Mouse (Mus musculus): ENCODE measurements at regions not wholly inside any gene's neighbourhood (a gene's known extent, or its start where the extent isn't known, plus 50 kb on each side); places are given as distances from the start of the nearest gene placed in this dataset.

DNA sequence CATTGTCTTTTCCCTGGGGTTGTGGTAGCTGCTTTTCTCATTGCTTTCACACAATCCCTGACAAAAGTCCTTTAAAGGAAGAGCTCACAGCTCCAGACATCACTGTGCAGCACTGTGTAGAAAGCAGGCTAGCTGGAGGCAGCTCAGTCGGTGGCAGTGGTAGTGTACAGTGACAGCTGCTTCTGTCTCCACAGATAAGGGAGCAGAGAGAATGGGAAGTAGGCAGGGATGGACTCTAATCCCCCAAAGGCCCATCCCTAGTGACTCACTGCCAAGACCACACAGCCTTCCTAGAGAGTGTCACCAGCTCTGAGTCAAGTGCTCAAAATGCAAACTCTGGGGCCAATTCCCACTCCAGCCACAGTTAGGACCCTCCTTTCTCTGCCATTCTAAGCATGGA lies 531.7 kb upstream of the Adamts9 start:
- no peak for ATAC-seq (replicated peaks; ENCODE audit: insufficient number of reproducible peaks, low FRiP score, low TSS enrichment, low read depth)
- no peak for DNase-seq (ENCODE audit: low spot score)
- H3K27ac ChIP-seq (replicated peaks; ENCODE audit: low read depth, low read length), result no peak overlapping the region
- no peaks in the 10 kb centered on the region for H3K36me3 ChIP-seq (replicated peaks; ENCODE audit: control insufficient read depth, insufficient read depth, low read depth, low read length)
- H3K4me2 ChIP-seq (ENCODE audit: low read depth, low read length), result no peak overlapping the region
- no peaks in the 10 kb centered on the region for H3K4me1 ChIP-seq (ENCODE audit: control insufficient read depth, insufficient read depth, low read length)
- no peak overlapping the region for H3K4me3 ChIP-seq (ENCODE audit: low read depth, low read length)
- WGBS, result 45% methylated on average over 1 of the region's 1 CpGs
- no peaks in the 10 kb centered on the region for H3K9me3 ChIP-seq (replicated peaks; ENCODE audit: control insufficient read depth, low read length)
- H3K27me3 ChIP-seq (ENCODE audit: control insufficient read depth, insufficient read depth, low read length), result no peaks in the 10 kb centered on the region
- H3K9ac ChIP-seq (replicated peaks; ENCODE audit: low read length), result no peak overlapping the region

- Histone ChIP-seq H3K27me3 (ENCODE audit: control insufficient read depth, insufficient read depth, low read length) (no peaks in the 10 kb centered on the region), H3K36me3 (replicated peaks; ENCODE audit: control insufficient read depth, insufficient read depth, low read depth, low read length) (no peaks in the 10 kb centered on the region), H3K27ac (replicated peaks; ENCODE audit: low read depth, low read length) (no peak overlapping the region), H3K9me3 (replicated peaks; ENCODE audit: control insufficient read depth, low read length) (no peaks in the 10 kb centered on the region), H3K9ac (replicated peaks; ENCODE audit: low read length) (no peak overlapping the region), H3K4me2 (ENCODE audit: low read depth, low read length) (no peak overlapping the region), H3K4me1 (ENCODE audit: control insufficient read depth, insufficient read depth, low read length) (no peaks in the 10 kb centered on the region), H3K4me3 (ENCODE audit: low read depth, low read length) (no peak overlapping the region)
- 91% methylated on average over 5 of the region's 5 CpGs for WGBS
- DNase-seq (ENCODE audit: low spot score) (no peak), ATAC-seq (replicated peaks; ENCODE audit: insufficient number of reproducible peaks, low FRiP score, low TSS enrichment, low read depth) (no peak)
Measured at GRCm38 (mm10) chr6:93467867-93468266, 524.6 kb upstream of the Adamts9 start.

- no peaks in the 10 kb centered on the region for H3K36me3 ChIP-seq (replicated peaks; ENCODE audit: control insufficient read depth, insufficient read depth, low read depth, low read length)
- H3K9ac ChIP-seq (replicated peaks; ENCODE audit: low read length), result no peak overlapping the region
- H3K9me3 ChIP-seq (replicated peaks; ENCODE audit: control insufficient read depth, low read length), result no peaks in the 10 kb centered on the region
- 88% methylated on average over 4 of the region's 4 CpGs for WGBS
- no peak overlapping the region for H3K27ac ChIP-seq (replicated peaks; ENCODE audit: low read depth, low read length)
- H3K4me2 ChIP-seq (ENCODE audit: low read depth, low read length), result no peak overlapping the region
- no peak overlapping the region for H3K4me3 ChIP-seq (ENCODE audit: low read depth, low read length)
- DNase-seq (ENCODE audit: low spot score), result no peak
- ATAC-seq (replicated peaks; ENCODE audit: insufficient number of reproducible peaks, low FRiP score, low TSS enrichment, low read depth), result no peak
- H3K27me3 ChIP-seq (ENCODE audit: control insufficient read depth, insufficient read depth, low read length), result no peaks in the 10 kb centered on the region
- no peaks in the 10 kb centered on the region for H3K4me1 ChIP-seq (ENCODE audit: control insufficient read depth, insufficient read depth, low read length)
Measured at GRCm38 (mm10) chr6:93462861-93463260, 519.6 kb upstream of the Adamts9 start.

DNA sequence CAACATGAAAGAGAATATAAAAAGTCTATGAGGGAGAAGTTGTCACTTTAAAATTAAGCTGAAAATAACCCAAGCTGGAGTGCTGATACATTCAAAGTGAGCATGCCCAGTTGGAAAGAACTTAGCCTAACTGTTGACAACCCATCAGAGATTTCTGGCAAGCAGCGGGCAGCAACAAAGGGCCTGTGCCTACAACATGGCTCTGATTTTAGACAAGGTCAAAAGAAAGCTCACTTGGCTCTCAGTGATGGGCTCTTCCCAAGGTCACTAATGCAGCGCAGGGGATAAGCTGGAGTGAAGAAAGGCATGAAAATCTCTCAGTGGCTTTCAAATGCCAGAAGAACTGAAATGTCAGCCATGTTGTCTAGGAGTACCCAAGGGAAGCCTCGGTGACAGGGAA lies 518.1 kb upstream of the Adamts9 start:
- H3K4me3 ChIP-seq (ENCODE audit: low read depth, low read length), result no peak overlapping the region
- no peaks in the 10 kb centered on the region for H3K9me3 ChIP-seq (replicated peaks; ENCODE audit: control insufficient read depth, low read length)
- no peak overlapping the region for H3K9ac ChIP-seq (replicated peaks; ENCODE audit: low read length)
- H3K27me3 ChIP-seq (ENCODE audit: control insufficient read depth, insufficient read depth, low read length), result no peaks in the 10 kb centered on the region
- DNase-seq (ENCODE audit: low spot score), result no peak
- WGBS, result 79% methylated on average over 3 of the region's 3 CpGs
- ATAC-seq (replicated peaks; ENCODE audit: insufficient number of reproducible peaks, low FRiP score, low TSS enrichment, low read depth), result no peak
- no peaks in the 10 kb centered on the region for H3K36me3 ChIP-seq (replicated peaks; ENCODE audit: control insufficient read depth, insufficient read depth, low read depth, low read length)
- no peak overlapping the region for H3K27ac ChIP-seq (replicated peaks; ENCODE audit: low read depth, low read length)
- H3K4me2 ChIP-seq (ENCODE audit: low read depth, low read length), result no peak overlapping the region
- no peaks in the 10 kb centered on the region for H3K4me1 ChIP-seq (ENCODE audit: control insufficient read depth, insufficient read depth, low read length)

- no peak for ATAC-seq (replicated peaks; ENCODE audit: insufficient number of reproducible peaks, low FRiP score, low TSS enrichment, low read depth)
- Histone ChIP-seq H3K4me3 (ENCODE audit: low read depth, low read length) (no peak overlapping the region), H3K9ac (replicated peaks; ENCODE audit: low read length) (no peak overlapping the region), H3K27ac (replicated peaks; ENCODE audit: low read depth, low read length) (no peak overlapping the region), H3K36me3 (replicated peaks; ENCODE audit: control insufficient read depth, insufficient read depth, low read depth, low read length) (no peaks in the 10 kb centered on the region), H3K9me3 (replicated peaks; ENCODE audit: control insufficient read depth, low read length) (no peaks in the 10 kb centered on the region), H3K4me1 (ENCODE audit: control insufficient read depth, insufficient read depth, low read length) (no peaks in the 10 kb centered on the region), H3K4me2 (ENCODE audit: low read depth, low read length) (no peak overlapping the region), H3K27me3 (ENCODE audit: control insufficient read depth, insufficient read depth, low read length) (no peaks in the 10 kb centered on the region)
- peak; percentile 35 for DNase-seq (ENCODE audit: low spot score)
- WGBS, result 37% methylated on average over 4 of the region's 4 CpGs
Measured at GRCm38 (mm10) chr6:93457613-93458012, 514.3 kb upstream of the Adamts9 start.

DNA sequence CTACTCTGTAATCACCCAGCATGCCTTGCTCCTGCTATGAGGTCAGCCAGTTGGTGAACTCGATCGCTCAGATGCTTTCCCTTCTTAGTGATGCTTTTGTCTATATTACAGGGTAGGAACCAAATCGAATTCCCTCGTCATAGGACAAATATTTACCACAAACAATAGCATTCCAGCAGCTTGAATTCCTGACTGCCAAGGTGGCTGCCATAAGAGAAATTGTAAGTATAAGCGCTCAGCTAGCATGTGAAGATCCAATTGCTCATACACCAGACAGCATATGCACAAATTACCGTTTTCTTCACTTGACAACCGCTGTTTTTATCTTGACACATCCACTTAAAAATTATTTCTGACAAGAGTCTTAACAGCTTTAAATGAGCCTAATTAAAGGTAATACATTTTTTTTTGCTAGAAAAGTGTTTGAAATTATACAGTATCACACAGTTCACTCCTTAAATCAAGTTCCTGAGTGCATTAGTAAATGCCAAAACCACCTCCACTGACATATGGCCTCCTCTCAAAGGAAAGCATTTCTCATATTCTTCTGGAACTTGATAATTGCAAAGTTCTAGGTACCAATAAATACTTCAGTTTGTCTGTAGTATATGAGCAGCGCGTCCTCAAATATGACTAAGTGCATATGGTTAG lies 513.2 kb upstream of the Adamts9 start:
- 85% methylated on average over 9 of the region's 9 CpGs for WGBS
- DNase-seq (ENCODE audit: low spot score), result no peak
- H3K4me2 ChIP-seq (ENCODE audit: low read depth, low read length), result no peak overlapping the region
- no peak overlapping the region for H3K27ac ChIP-seq (replicated peaks; ENCODE audit: low read depth, low read length)
- ATAC-seq (replicated peaks; ENCODE audit: insufficient number of reproducible peaks, low FRiP score, low TSS enrichment, low read depth), result no peak
- no peaks in the 10 kb centered on the region for H3K9me3 ChIP-seq (replicated peaks; ENCODE audit: control insufficient read depth, low read length)
- H3K4me1 ChIP-seq (ENCODE audit: control insufficient read depth, insufficient read depth, low read length), result no peaks in the 10 kb centered on the region
- H3K4me3 ChIP-seq (ENCODE audit: low read depth, low read length), result no peak overlapping the region
- H3K27me3 ChIP-seq (ENCODE audit: control insufficient read depth, insufficient read depth, low read length), result no peaks in the 10 kb centered on the region
- no peaks in the 10 kb centered on the region for H3K36me3 ChIP-seq (replicated peaks; ENCODE audit: control insufficient read depth, insufficient read depth, low read depth, low read length)
- no peak overlapping the region for H3K9ac ChIP-seq (replicated peaks; ENCODE audit: low read length)

DNA sequence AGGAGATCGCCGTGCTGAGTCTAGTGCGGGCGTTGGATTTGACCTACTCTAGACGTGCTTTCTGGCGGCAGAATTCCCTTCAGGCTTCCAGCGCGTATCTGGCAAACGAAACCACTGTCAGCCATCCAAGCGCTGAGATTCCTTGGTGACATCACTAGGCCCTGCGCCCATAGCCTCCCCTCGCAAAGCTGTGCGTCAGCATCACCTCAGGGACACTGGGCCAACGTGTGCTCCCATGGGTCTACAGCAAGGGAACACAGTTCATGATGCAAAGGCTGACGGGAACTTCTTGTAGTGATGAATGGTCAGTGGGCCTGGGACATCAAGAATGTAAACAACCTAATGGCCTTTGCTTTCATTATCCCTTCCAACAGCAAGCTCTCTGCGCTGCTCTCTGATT lies 502.3 kb upstream of the Adamts9 start:
- 76% methylated on average over 16 of the region's 16 CpGs for WGBS
- ATAC-seq (replicated peaks; ENCODE audit: insufficient number of reproducible peaks, low FRiP score, low TSS enrichment, low read depth) (no peak), DNase-seq (ENCODE audit: low spot score) (no peak)
- Histone ChIP-seq H3K9me3 (replicated peaks; ENCODE audit: control insufficient read depth, low read length) (no peaks in the 10 kb centered on the region), H3K4me2 (ENCODE audit: low read depth, low read length) (no peak overlapping the region), H3K36me3 (replicated peaks; ENCODE audit: control insufficient read depth, insufficient read depth, low read depth, low read length) (no peaks in the 10 kb centered on the region), H3K4me3 (ENCODE audit: low read depth, low read length) (no peak overlapping the region), H3K4me1 (ENCODE audit: control insufficient read depth, insufficient read depth, low read length) (no peaks in the 10 kb centered on the region), H3K27ac (replicated peaks; ENCODE audit: low read depth, low read length) (no peak overlapping the region), H3K9ac (replicated peaks; ENCODE audit: low read length) (no peak overlapping the region), H3K27me3 (ENCODE audit: control insufficient read depth, insufficient read depth, low read length) (no peaks in the 10 kb centered on the region)

DNA sequence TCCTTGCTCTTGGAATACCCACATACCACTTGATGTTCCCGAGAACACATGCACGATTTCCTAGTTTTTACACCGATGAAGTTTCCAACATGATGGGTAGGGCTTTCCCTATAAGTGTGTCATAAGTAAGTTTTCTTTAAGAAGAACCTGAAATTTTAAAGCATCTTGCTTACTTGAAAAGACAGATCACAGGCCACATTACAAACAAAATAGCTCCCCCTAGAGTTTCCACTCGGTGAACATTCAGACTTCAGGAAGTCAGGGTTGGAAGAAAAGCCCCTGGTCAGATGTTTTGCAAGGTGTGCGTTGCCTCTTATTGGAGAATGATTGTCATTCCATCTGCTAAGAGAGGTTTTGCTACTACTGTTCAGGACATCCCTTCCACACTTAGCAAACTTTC lies 501.8 kb upstream of the Adamts9 start:
- H3K4me2 ChIP-seq (ENCODE audit: low read depth, low read length), result no peak overlapping the region
- no peaks in the 10 kb centered on the region for H3K9me3 ChIP-seq (replicated peaks; ENCODE audit: control insufficient read depth, low read length)
- no peaks in the 10 kb centered on the region for H3K36me3 ChIP-seq (replicated peaks; ENCODE audit: control insufficient read depth, insufficient read depth, low read depth, low read length)
- H3K27me3 ChIP-seq (ENCODE audit: control insufficient read depth, insufficient read depth, low read length), result no peaks in the 10 kb centered on the region
- no peaks in the 10 kb centered on the region for H3K4me1 ChIP-seq (ENCODE audit: control insufficient read depth, insufficient read depth, low read length)
- DNase-seq (ENCODE audit: low spot score) (peak; percentile 66), ATAC-seq (replicated peaks; ENCODE audit: insufficient number of reproducible peaks, low FRiP score, low TSS enrichment, low read depth) (no peak)
- 59% methylated on average over 5 of the region's 5 CpGs for WGBS
- no peak overlapping the region for H3K9ac ChIP-seq (replicated peaks; ENCODE audit: low read length)
- no peak overlapping the region for H3K4me3 ChIP-seq (ENCODE audit: low read depth, low read length)
- no peak overlapping the region for H3K27ac ChIP-seq (replicated peaks; ENCODE audit: low read depth, low read length)
